Mouse (Mus musculus) urinary bladder, adult 18-20 months (tissue): ENCODE measurements around the gene Atg4b.
"Not testable (repeated sequence)": the region's sequence is repeated elsewhere in the genome, so short reads cannot be mapped to it uniquely, and the experiment has no call there.

Experiments used
- DNase-seq, 2 experiments: peaks; one replicate each; pipeline ENCODE4 v3.0.0; 2022; ENCODE audit warnings: low spot score in 2 of 2, mixed read lengths in 2 of 2

The Atg4b gene

DNA sequence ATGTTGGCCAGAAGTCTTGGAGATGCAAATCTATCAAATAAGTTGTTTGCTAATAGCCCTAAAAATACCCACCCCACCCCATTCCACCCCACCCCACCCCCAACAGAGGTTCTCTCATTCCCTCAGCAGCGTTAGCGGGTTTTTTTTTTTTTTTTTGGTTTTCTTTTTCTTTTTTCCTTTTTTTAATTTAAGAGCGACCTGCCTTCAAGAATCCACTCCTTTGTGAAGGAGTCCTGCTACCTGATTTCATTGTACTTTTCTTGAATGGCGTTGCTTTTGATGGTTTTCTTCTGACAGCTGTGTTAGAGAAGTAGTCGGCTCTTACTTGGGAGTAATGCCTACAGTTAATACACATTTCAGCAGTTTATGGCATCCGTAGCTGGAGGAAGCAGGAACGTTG is 4.3 kb downstream of the Atg4b start:
- no peak for DNase-seq

DNA sequence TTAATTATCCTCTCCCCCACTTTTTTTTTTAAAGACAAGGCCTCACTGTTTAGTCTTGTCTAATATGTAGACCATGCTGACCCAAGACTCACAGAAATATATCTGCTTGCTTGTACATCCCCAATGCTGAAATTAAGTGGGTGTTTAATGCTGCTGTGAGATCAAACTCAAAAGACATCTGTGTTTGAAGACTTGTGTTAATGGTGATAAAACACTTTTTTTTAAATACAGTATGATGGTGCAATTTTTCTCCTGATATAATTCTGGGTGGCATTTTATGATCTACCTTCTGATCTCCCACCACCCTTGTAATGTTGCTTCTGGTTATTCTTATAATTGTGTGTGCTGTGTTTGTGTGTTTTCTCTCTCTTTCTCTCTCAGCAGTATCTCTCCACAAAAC is 4.9 kb downstream of the Atg4b start:
- no peak for DNase-seq

DNA sequence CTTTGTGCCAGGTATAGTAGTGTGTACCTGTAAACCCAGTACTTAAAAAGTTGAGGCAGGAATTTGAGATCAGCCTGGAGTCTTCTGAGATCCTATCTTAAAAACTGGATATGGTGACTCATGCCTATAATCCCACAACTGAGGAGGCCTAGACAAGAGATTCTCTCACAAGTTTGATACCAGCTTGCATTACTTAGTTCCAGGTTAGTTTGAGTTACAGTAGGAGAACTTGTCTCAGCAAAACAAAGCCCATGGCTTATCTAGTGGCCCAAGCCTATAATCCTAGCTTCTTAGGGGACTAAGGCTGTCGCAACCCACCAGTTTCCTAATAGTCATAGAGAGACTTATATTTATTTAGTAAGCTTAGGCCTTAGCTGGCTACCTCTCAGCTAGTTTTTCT is 8.8 kb downstream of the Atg4b start:
- DNase-seq, result no peak

- DNase-seq, result not testable (repeated sequence)
These were observed 12.2 kb downstream of the Atg4b start for GRCm38 (mm10) chr1:93763531-93763930.

- no peak for DNase-seq
These were observed 13.7 kb downstream of the Atg4b start for GRCm38 (mm10) chr1:93764871-93765591.

GRCm38 (mm10) chr1:93767600-93767999 is 16.3 kb downstream of the Atg4b start:
- DNase-seq, result no peak

DNA sequence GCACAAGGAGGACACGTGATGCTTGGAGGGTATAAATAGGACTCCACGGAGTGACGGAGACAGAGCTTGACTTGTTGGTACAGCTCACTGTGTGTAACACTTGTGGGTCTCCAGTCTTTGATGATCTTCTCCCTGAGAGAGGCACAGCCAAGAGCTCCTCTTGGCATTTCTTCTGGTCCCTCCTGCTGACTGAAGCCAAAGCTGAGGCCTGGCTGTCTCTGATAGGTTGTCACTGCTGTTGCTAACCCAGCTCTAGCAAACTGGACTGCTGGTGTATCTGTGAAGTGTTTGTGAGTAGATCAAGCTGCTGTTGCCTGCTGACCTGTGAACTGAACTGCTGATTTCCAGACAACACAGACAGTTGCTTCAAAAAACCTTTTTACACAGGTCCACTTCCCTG is 18.6 kb downstream of the Atg4b start:
- no peak for DNase-seq

GRCm38 (mm10) chr1:93776686-93777085 is 25.4 kb downstream of the Atg4b start:
- DNase-seq, result no peak

DNA sequence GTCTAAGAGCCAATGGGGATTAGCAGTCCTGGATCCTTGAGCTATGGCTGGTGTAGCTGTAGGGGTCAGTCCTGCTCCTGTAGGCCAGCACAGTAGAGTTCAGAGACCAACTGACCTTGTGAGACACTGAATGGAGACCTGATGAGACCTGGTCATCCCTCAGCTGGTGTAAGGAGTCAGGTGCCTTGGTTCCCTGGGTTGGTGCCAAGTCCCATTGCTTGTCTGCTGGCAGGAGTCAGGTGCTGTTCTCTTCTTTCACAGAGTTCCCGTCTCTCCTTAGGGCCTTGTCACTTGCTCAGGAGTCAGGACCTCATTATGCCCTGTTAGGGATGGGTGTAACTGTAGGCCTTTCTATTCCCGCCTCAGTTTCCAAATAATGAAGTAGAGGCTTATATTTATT is 35.6 kb downstream of the Atg4b start:
- DNase-seq, result no peak

GRCm38 (mm10) chr1:93794526-93794925 is 43.2 kb downstream of the Atg4b start:
- DNase-seq, result no peak

GRCm38 (mm10) chr1:93795886-93796285 is 44.6 kb downstream of the Atg4b start:
- no peak for DNase-seq

GRCm38 (mm10) chr1:93800670-93801503 is 49.6 kb downstream of the Atg4b start:
- DNase-seq, result no peak

DNA sequence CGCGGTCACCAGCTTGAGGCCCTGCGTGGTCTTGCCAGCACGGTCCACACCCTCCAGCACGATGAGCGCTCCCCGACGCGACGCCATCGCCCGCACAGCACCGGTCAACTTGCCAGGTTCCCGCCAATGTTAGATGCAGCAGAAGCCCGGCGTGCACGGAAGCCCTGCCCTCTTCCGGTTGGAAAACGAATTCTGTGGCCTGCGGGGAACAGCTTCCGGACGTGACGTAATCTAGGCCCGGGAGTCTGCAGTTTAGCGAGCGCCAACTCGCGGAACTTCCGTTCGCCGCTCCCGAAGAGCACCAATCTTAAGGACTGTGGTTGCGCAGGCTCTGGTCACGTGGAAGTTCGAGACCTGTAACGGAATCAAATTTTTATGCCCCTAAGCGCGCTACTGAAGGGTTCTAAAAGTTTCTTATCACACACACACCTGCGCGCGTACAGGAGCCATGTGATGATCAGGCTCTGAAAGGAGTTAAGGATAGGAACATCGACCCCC is 50.5 kb downstream of the Atg4b start, which contains the start of gene Dtymk:
Dtymk (minus strand) TSS at position 194 of the 498 bp plus-strand sequence.
- peak; percentile 73 to 90 for DNase-seq

GRCm38 (mm10) chr1:93802771-93803170 is 51.5 kb downstream of the Atg4b start:
- DNase-seq, result no peak

- DNase-seq, result peak; percentile 99
These were observed 52.5 kb downstream of the Atg4b start, which contains the start of gene Ing5 for GRCm38 (mm10) chr1:93803556-93804507. Ing5 (plus strand) TSS chr1:93803965.

DNA sequence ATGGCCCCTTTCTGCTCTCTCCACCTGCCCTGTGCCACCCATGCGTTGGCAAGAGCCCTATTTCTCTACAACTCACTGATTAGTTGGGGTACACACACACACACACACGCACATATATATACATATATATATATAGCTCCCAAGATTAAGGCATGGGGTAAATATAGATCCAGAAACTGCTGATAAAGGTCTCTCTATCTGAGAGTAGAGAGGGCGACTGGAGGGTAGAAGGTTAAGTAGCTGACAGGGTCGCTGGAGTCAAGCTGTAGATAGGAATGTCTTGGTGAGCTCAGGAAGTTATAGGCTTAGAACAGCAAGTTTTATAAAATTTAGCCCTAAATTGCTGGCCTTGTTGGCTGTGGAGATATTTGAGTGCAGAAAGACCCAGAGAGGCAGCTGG is 53.5 kb downstream of the Atg4b start:
- DNase-seq, result no peak

DNA sequence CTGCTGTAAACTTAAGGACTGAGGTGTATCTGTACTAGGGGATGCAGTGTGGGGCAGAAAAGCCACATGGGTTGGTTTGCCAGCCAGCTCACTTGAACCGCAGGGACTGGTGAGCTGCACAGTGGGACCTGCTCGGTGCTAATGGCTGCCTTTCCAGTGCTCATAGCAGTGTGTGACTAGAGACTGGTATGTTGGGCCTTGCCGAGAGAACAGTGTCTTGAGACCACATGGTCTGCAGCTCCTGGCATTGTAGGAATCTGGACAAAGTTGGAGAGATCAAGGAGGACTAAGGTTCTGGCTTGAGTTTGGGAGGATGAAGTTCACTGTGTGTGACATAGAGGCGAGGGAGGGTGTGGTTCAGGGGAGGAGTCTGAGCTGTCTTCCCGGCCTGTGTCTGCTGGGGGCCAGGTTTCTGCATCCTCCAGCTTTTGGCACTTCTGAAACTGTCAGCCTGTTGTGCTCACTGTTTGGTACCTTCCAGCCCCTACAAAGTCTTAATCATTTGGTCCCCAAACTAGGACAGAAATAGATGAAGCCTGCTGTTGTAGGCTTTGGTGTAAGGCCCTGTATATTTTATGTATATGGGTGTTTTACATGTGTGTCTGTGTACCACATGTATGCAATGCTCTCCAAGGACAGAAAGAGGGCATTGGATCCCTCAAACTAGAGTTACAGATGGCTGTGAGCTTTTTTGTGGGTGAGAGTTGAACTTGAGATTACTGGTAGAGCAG is 54.1 kb downstream of the Atg4b start:
- DNase-seq, result no peak

- DNase-seq, result no peak
These were observed 57.6 kb downstream of the Atg4b start for GRCm38 (mm10) chr1:93808871-93809270.

DNA sequence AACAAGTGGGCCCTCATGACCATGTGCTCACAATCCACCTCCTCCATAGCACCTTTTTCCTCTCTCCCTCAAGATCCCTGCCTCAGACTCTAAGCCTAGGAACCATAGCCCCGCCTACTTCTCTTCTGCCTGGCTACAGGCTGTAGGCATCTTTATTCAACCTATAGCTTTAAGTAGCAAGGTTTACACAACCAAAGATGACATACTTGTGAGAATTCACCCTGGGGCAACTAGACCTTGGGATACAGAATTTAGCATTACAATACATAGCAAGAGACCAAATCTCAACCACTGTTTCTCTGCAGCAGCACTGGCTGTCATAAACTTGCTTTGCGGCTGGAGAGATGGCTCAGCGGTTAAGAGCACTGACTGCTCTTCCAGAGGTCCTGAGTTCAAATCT is 58.7 kb downstream of the Atg4b start:
- DNase-seq, result no peak

GRCm38 (mm10) chr1:93811495-93812039 is 60.3 kb downstream of the Atg4b start:
- DNase-seq, result no peak
